Mouse (Mus musculus) limb, embryonic 14.5 days (tissue): ENCODE measurements around the gene Dcaf1. TPM values are rescaled to one million over a fixed set of nuclear protein-coding genes. Genes with fewer than 3 reads are reported as not detected.

Source experiments
- ATAC-seq: fragments of 200-750 bp; cut with Nextera tagmentation; 2 replicates; pipeline ENCODE4 v1.8.0; 2017; ENCODE audit warnings: low read depth, moderate number of reproducible peaks, moderate TSS enrichment; ENCODE audit not compliant: low FRiP score
- DNase-seq: peaks from one replicate; pipeline ENCODE4 v3.0.0-alpha.2; 2015; ENCODE audit warnings: low spot score
- H3K27ac ChIP-seq: fragments of 300-500 bp; sonication (generic); replicated peaks from 2 replicates; pipeline ENCODE4 v1.5.1; 2014; ENCODE audit warnings: low read depth, mild to moderate bottlenecking, low read length, moderate library complexity, mixed read lengths
- H3K27me3 ChIP-seq: fragments of 300-500 bp; sonication (generic); 2 replicates; pipeline ENCODE4 v1.6.1; 2014; ENCODE audit warnings: low read length, mixed read lengths; ENCODE audit not compliant: control insufficient read depth, insufficient read depth
- H3K36me3 ChIP-seq: fragments of 300-500 bp; sonication (generic); 2 replicates; pipeline ENCODE4 v1.6.1; 2014; ENCODE audit warnings: mild to moderate bottlenecking, low read length, moderate library complexity, mixed read lengths; ENCODE audit not compliant: control insufficient read depth, insufficient read depth
- H3K4me1 ChIP-seq: fragments of 300-500 bp; sonication (generic); 2 replicates; pipeline ENCODE4 v1.6.1; 2014; ENCODE audit warnings: antibody characterized with exemption, low read length, mixed read lengths; ENCODE audit not compliant: control insufficient read depth, insufficient read depth
- H3K4me2 ChIP-seq: fragments of 300-500 bp; sonication (generic); replicated peaks from 2 replicates; pipeline ENCODE4 v1.6.1; 2014; ENCODE audit warnings: low read depth, mild to moderate bottlenecking, low read length, moderate library complexity; ENCODE audit not compliant: severe bottlenecking
- H3K4me3 ChIP-seq: fragments of 300-500 bp; sonication (generic); replicated peaks from 2 replicates; pipeline ENCODE4 v1.5.1; 2014; ENCODE audit warnings: low read length
- H3K9ac ChIP-seq: fragments of 300-500 bp; sonication (generic); 2 replicates; pipeline ENCODE4 v1.6.1; 2014; ENCODE audit warnings: mild to moderate bottlenecking, low read depth, low read length, moderate library complexity; ENCODE audit not compliant: severe bottlenecking
- H3K9me3 ChIP-seq: fragments of 300-500 bp; sonication (generic); 2 replicates; pipeline ENCODE4 v1.6.1; 2016; ENCODE audit warnings: low read length; ENCODE audit not compliant: control insufficient read depth
- POLR2A ChIP-seq: fragments of 200-500 bp; IDR thresholded peaks from 2 replicates; pipeline ENCODE4 v1.8.0; 2012; ENCODE audit warnings: inconsistent platforms, mild to moderate bottlenecking, moderate library complexity, borderline replicate concordance; ENCODE audit not compliant: insufficient read depth, insufficient read length; ENCODE audit errors: extremely low read depth
- WGBS: fragments of 180-500 bp; shearing (Covaris S2); extraction: QIAGEN DNeasy Blood & Tissue Kit; methylation state at CpG from one replicate; pipeline ENCODE4 v1.1.7; 2014; 5-methylcytosine and 5-hydroxymethylcytosine counted together
- polyA plus RNA-seq, 2 experiments: library from polyadenylated mRNA; depleted of rRNA in 1 of 2; stranded (reverse) in 1 of 2; unstranded in 1 of 2; fragments of >200 nt; fragmentation: Nextera tagmentation in 1 of 2; extraction: Ambion mirVana in 1 of 2; gene quantifications; 2 replicates each; pipeline versions ENCODE4 v1.2.1 to v1.2.3; 2012 to 2014

Gene Dcaf1
- polyA plus RNA-seq (2012; rRNA removed) (27.6 and 29.4 TPM in 2 replicates), polyA plus RNA-seq (2014; fragmentation: Nextera tagmentation; extraction: Ambion mirVana) (17.2 and 18.4 TPM in 2 replicates)

GRCm38 (mm10) chr9:106821618-106822380, at the start of gene Dcaf1:
Dcaf1 (plus strand) TSS chr9:106821874.
- peak within 1 kb of the TSS; percentile 97 for H3K4me3 ChIP-seq
- peak; percentile 34; the same call in 1 of the 2 replicates for TF ChIP-seq POLR2A
- no peaks in the 10 kb centered on the region for H3K36me3 ChIP-seq
- H3K27ac ChIP-seq: peak within 1 kb of the TSS; percentile 96
- H3K4me2 ChIP-seq: peak within 1 kb of the TSS; percentile 53
- WGBS: 1% methylated on average over 46 of the region's 71 CpGs
- DNase-seq: peak; percentile 99
- peak within 1 kb of the TSS; percentile 93 for H3K9ac ChIP-seq
- peak; percentile 96 for ATAC-seq
- H3K9me3 ChIP-seq: no peaks in the 10 kb centered on the region
- no peaks in the 10 kb centered on the region for H3K27me3 ChIP-seq
- 0 out of 2 replicates have a peak, but pooled peaks cover 3% of the 10 kb centered on the region for H3K4me1 ChIP-seq

- no peak overlapping the region for H3K9ac ChIP-seq
- H3K27ac ChIP-seq: no peak overlapping the region
- no peak overlapping the region for H3K4me2 ChIP-seq
- WGBS: 75% methylated on average over 1 of the region's 1 CpGs
- H3K9me3 ChIP-seq: no peaks in the 10 kb centered on the region
- H3K36me3 ChIP-seq: no peaks in the 10 kb centered on the region
- no peak overlapping the region for H3K4me3 ChIP-seq
- ATAC-seq (no peak), DNase-seq (no peak)
- H3K4me1 ChIP-seq: no peaks in the 10 kb centered on the region
- no peaks in the 10 kb centered on the region for H3K27me3 ChIP-seq
- no peak for TF ChIP-seq POLR2A
Observed at GRCm38 (mm10) chr9:106776116-106776515, 45.6 kb upstream of the Dcaf1 start.

- H3K9me3 ChIP-seq: no peaks in the 10 kb centered on the region
- H3K4me2 ChIP-seq: no peak overlapping the region
- no peaks in the 10 kb centered on the region for H3K4me1 ChIP-seq
- 95% methylated on average over 3 of the region's 3 CpGs for WGBS
- DNase-seq: no peak
- no peak for ATAC-seq
- no peak overlapping the region for H3K4me3 ChIP-seq
- H3K9ac ChIP-seq: no peak overlapping the region; the same call in 1 of the 2 replicates
- no peak for TF ChIP-seq POLR2A
- H3K27ac ChIP-seq: no peak overlapping the region
- no peaks in the 10 kb centered on the region for H3K36me3 ChIP-seq
- no peaks in the 10 kb centered on the region for H3K27me3 ChIP-seq
Observed at GRCm38 (mm10) chr9:106777423-106777822, 44.3 kb upstream of the Dcaf1 start.

- H3K27me3 ChIP-seq: no peaks in the 10 kb centered on the region
- no peak for TF ChIP-seq POLR2A
- no peak overlapping the region for H3K27ac ChIP-seq
- H3K4me2 ChIP-seq: no peak overlapping the region
- no peaks in the 10 kb centered on the region for H3K4me1 ChIP-seq
- no peaks in the 10 kb centered on the region for H3K36me3 ChIP-seq
- no peak overlapping the region for H3K9ac ChIP-seq
- ATAC-seq: no peak
- H3K9me3 ChIP-seq: no peaks in the 10 kb centered on the region
- WGBS: 81% methylated on average over 4 of the region's 4 CpGs
- no peak overlapping the region for H3K4me3 ChIP-seq
- no peak for DNase-seq
Observed at GRCm38 (mm10) chr9:106778319-106778718, 43.4 kb upstream of the Dcaf1 start.

GRCm38 (mm10) chr9:106780086-106780485, 41.6 kb upstream of the Dcaf1 start:
- ATAC-seq: no peak

More at GRCm38 (mm10) chr9:106780086-106780485, 41.6 kb upstream of the Dcaf1 start:
- H3K27ac ChIP-seq: no peak overlapping the region
- no peak overlapping the region for H3K4me2 ChIP-seq
- H3K9me3 ChIP-seq: no peaks in the 10 kb centered on the region
- no peak for DNase-seq
- no peak overlapping the region for H3K4me3 ChIP-seq
- H3K9ac ChIP-seq: no peak overlapping the region
- WGBS: 89% methylated on average over 3 of the region's 3 CpGs
- no peaks in the 10 kb centered on the region for H3K27me3 ChIP-seq
- TF ChIP-seq POLR2A: no peak
- H3K4me1 ChIP-seq: no peaks in the 10 kb centered on the region
- no peaks in the 10 kb centered on the region for H3K36me3 ChIP-seq
